Mouse (Mus musculus) midbrain, embryonic 12.5 days (tissue): ENCODE results near the gene Spata25. TPM values are rescaled to one million over a fixed set of nuclear protein-coding genes. Genes with fewer than 3 reads are reported as not detected.

Experiments
- ATAC-seq: fragments of 200-750 bp; cut with Nextera tagmentation; 2 replicates; pipeline ENCODE4 v1.8.0; 2017; ENCODE audit warnings: low read depth, moderate TSS enrichment, moderate library complexity; ENCODE audit not compliant: low FRiP score
- H3K27ac ChIP-seq: fragments of 300-500 bp; sonication (generic); replicated peaks from 2 replicates; pipeline ENCODE4 v1.5.1; 2016; ENCODE audit warnings: mild to moderate bottlenecking
- H3K27me3 ChIP-seq: fragments of 300-500 bp; sonication (generic); 2 replicates; pipeline ENCODE4 v1.6.1; 2016; ENCODE audit warnings: mild to moderate bottlenecking
- H3K36me3 ChIP-seq: fragments of 300-500 bp; sonication (generic); 2 replicates; pipeline ENCODE4 v1.6.1; 2016
- H3K4me1 ChIP-seq: fragments of 300-500 bp; sonication (generic); 2 replicates; pipeline ENCODE4 v1.6.1; 2016
- H3K4me2 ChIP-seq: fragments of 300-500 bp; sonication (generic); replicated peaks from 2 replicates; pipeline ENCODE4 v1.6.1; 2016; ENCODE audit warnings: mild to moderate bottlenecking, moderate library complexity
- H3K4me3 ChIP-seq: fragments of 300-500 bp; sonication (generic); 2 replicates; pipeline ENCODE4 v1.5.1; 2016; ENCODE audit warnings: mild to moderate bottlenecking
- H3K9ac ChIP-seq: fragments of 300-500 bp; sonication (generic); replicated peaks from 2 replicates; pipeline ENCODE4 v1.6.1; 2016; ENCODE audit warnings: mild to moderate bottlenecking, moderate library complexity
- H3K9me3 ChIP-seq: fragments of 300-500 bp; sonication (generic); 2 replicates; pipeline ENCODE4 v1.6.1; 2016; ENCODE audit warnings: mild to moderate bottlenecking
- WGBS: fragments of 180-500 bp; shearing (Covaris S2); methylation state at CpG from one replicate; pipeline ENCODE4 v1.1.7; 2016; 5-methylcytosine and 5-hydroxymethylcytosine counted together
- polyA plus RNA-seq: library from polyadenylated mRNA; unstranded; fragments of >200 nt; fragmentation: Nextera tagmentation; extraction: Ambion mirVana; gene quantifications from 2 replicates; pipeline ENCODE4 v1.2.1, GENCODE M21; 2016

Gene Spata25
- polyA plus RNA-seq, 1 experiment from 2014 or later: 0.24 TPM

DNA sequence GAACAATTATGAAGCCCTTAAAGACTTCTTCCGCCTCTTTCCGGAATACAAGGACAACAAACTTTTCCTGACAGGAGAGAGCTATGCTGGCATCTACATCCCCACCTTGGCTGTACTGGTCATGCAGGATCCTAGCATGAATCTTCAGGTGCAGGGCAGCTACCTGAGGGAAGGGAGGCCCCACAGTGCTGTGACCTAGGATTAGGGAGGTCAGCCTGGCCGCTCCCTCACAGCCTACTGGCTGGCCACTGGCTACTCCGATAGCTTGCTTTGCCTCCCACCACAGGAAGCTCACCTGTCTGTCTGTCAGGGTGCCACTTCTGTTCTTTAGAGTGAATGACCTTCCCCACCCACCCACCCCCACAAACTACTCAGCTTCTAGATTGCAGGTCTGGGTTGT lies 6.8 kb upstream of the Spata25 start:
- 96% methylated on average over 4 of the region's 4 CpGs for WGBS

DNA sequence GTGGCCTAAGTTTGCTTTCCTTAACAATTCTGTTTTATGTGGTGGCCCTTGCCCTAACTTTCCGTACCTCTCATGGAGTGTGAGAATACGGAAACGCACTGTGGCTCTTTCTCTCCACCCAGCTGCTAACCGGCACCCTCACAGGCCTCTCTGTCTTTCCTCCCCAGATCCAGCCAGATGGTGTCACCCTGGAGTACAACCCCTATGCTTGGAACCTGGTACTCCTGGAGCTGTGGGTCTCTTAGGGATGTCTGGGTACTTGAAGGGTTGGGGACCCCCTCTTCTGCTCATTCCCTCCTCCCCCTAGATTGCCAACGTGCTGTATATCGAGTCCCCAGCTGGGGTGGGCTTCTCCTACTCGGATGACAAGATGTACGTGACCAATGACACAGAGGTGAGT lies 6.2 kb upstream of the Spata25 start:
- Histone ChIP-seq H3K27ac (no peak overlapping the region), H3K36me3 (peaks cover 25% of the 10 kb centered on the region), H3K27me3 (no peaks in the 10 kb centered on the region), H3K9me3 (no peaks in the 10 kb centered on the region), H3K4me1 (peaks cover 19% of the 10 kb centered on the region), H3K4me2 (peak overlapping the region; percentile 100), H3K4me3 (peak overlapping the region; percentile 76), H3K9ac (peak overlapping the region; percentile 83)
- no peak; the same call in 1 of the 2 replicates for ATAC-seq
- 46% methylated on average over 8 of the region's 8 CpGs for WGBS

More for the DNA sequence above, 6.8 kb upstream of the Spata25 start:
- ATAC-seq: no peak
- Histone ChIP-seq H3K4me2 (0 out of 2 replicates have a peak overlapping the region, but pooled peaks have one; percentile 100), H3K4me3 (no peak overlapping the region; the same call in 1 of the 2 replicates), H3K36me3 (peaks cover 31% of the 10 kb centered on the region), H3K9ac (no peak overlapping the region), H3K27ac (no peak overlapping the region), H3K4me1 (peaks cover 19% of the 10 kb centered on the region), H3K27me3 (no peaks in the 10 kb centered on the region), H3K9me3 (no peaks in the 10 kb centered on the region)

DNA sequence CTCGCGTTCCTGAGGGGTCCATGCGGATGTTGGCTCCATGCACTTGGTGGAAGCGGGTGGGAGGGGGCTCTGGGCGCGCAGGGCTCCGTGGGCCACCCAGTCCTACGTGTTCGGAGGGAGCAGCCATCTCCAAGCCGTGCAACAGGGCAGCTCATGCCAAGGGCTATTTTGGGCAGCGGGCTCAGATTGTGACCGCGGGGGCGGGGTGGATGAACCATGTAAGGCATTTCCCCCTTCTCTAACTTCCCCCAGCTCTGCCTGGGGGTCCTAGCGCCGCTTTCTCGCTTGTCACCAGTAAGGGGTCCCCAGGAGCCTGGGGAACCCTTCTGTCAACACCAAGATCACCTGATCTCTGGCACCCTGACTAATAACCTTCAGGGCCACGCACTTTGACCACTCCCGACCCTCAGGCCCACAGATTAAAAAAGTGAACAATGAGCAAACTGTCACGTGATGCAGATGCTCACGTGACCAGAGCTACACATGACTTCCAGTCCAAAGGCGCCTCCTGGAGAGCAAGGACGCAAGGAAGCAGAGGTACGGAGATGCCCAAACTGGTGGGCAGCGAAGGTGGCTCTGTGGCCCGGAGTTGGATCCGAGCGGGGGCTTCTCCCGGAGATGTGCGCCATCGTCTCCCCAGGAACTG lies 5.1 kb upstream of the Spata25 start, which contains the start of gene Neurl2:
TSS of gene Neurl2 (minus strand) at position 143 of the 646 bp plus-strand sequence.
- H3K4me3 ChIP-seq: peak within 1 kb of the TSS; percentile 76
- peak within 1 kb of the TSS; percentile 70 for H3K27ac ChIP-seq
- H3K4me2 ChIP-seq: peak within 1 kb of the TSS; percentile 100
- peaks cover 14% of the 10 kb centered on the region for H3K36me3 ChIP-seq
- peak; percentile 71 for ATAC-seq
- H3K4me1 ChIP-seq: peaks cover 19% of the 10 kb centered on the region
- under 1% methylated on average over 31 of the region's 31 CpGs for WGBS
- H3K27me3 ChIP-seq: no peaks in the 10 kb centered on the region
- no peaks in the 10 kb centered on the region for H3K9me3 ChIP-seq
- peak within 1 kb of the TSS; percentile 83 for H3K9ac ChIP-seq

DNA sequence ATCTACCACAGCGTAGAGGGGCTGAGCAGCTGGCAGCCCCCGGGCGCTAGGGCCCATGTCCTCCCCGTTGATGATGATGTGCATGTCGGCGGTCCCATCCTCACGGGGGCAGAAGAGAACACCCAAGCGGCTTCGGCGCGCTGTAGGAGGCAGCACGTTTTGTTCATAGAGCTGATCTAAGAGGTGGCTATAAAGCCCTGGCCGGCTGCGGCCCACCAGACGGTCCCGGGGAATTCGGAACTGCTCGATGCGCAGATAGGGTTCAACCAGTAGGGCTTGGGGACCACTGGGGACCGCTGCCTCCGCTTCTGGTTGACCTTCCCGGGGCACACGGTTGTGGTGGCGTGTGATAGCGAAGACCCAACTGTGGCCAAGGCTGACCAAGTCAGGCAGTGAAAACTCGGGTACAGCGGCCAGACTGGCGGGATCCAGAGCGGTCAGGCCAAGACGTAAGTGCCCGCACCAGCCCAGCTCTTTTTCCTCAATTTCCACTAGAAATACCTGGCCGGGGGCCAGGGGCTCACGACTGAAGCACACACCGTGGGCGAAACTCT lies 4.5 kb upstream of the Spata25 start, which contains the start of gene Ctsa:
TSS of gene Ctsa (plus strand) at position 126 of the 554 bp plus-strand sequence.
- Histone ChIP-seq H3K36me3 (peaks cover 14% of the 10 kb centered on the region; the same call in 1 of the 2 replicates), H3K9ac (peak within 1 kb of the TSS; percentile 83), H3K4me3 (peak within 1 kb of the TSS; percentile 76), H3K4me2 (peak within 1 kb of the TSS; percentile 100), H3K27me3 (no peaks in the 10 kb centered on the region), H3K9me3 (no peaks in the 10 kb centered on the region), H3K27ac (peak within 1 kb of the TSS; percentile 70), H3K4me1 (peaks cover 19% of the 10 kb centered on the region)
- peak; percentile 67 for ATAC-seq
- WGBS: under 1% methylated on average over 35 of the region's 35 CpGs

DNA sequence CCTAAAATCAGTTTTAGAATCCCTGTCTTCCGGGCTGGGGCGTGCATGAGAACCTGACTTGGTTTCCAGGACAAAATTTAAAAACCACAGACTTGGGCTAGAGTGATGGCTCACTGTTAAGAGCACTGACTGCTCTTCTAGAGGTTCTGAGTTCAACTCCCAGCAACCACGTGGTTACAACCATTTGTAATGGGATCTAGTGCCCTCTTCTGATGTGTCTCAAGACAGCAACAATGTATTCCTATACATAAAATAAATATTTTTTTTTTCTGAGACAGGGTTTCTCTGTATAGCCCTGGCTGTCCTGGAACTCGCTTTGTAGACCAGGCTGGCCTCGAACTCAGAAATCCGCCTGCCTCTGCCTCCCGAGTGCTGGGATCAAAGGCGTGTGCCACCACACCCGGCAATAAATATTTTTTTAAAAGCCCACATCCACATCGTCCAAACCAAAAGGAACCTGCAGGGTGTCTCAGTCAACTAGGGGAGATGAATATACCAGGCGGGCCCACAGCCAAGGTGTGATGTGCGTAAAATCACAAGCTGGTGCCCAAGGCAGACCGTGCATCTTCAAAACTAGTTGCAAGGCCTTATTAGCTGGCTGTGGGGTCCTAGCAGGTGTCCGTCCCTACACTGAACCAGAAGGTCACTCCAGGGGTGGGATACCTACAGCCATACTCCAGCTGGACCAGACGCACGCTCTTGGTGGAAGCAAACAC lies 3.9 kb upstream of the Spata25 start:
- WGBS: 64% methylated on average over 16 of the region's 16 CpGs
- Histone ChIP-seq H3K4me3 (peak overlapping the region; percentile 76), H3K4me1 (peaks cover 19% of the 10 kb centered on the region), H3K4me2 (peak overlapping the region; percentile 100), H3K27me3 (no peaks in the 10 kb centered on the region), H3K9ac (peak overlapping the region; percentile 83), H3K27ac (peak overlapping the region; percentile 70), H3K9me3 (no peaks in the 10 kb centered on the region), H3K36me3 (peaks cover 14% of the 10 kb centered on the region)
- ATAC-seq: no peak

DNA sequence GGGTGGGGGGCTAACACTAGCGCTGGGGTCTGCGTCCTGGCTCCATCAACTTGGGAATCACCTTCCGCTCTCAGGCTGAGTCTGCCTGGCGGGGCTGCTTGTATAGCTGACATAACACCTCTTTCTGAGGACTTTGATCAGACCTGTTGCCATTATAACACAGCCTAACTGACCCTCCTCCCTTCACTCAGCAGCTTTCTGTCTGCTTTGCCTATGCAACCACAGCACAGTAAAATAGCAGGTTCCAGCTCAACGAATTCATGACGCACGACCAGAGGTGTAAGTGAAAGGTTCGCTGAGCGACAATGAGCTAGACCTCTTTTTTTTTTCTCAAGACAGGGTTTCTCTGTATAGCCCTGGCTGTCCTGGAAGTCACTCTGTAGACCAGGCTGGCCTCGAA lies 2.7 kb upstream of the Spata25 start:
- Histone ChIP-seq H3K9ac (no peak overlapping the region), H3K4me1 (peaks cover 19% of the 10 kb centered on the region), H3K4me2 (no peak overlapping the region), H3K27me3 (no peaks in the 10 kb centered on the region), H3K9me3 (no peaks in the 10 kb centered on the region), H3K4me3 (no peak overlapping the region), H3K36me3 (peaks cover 24% of the 10 kb centered on the region), H3K27ac (no peak overlapping the region)
- ATAC-seq: no peak
- 87% methylated on average over 10 of the region's 10 CpGs for WGBS

DNA sequence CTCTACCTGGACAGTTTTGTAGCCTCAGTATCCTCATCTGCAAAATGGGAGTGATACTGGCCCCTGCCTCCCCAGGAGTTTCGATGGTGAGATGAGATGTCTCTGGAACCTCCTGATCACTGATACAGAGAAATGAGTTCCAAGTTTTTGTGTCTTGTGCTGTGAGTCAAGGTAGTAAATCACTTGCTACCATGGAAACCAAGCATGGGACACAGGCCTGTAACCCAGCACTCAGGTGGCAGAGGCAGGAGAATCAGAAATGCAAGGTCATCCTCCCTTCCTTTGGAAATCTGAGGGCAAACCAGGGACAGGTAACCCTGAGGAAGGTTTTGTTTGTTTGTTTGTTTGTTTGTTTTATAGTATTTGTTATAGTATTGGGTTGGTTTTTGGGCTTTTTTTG lies 753 bp upstream of the Spata25 start:
- H3K9ac ChIP-seq: no peak overlapping the region
- H3K27me3 ChIP-seq: no peaks in the 10 kb centered on the region
- no peaks in the 10 kb centered on the region for H3K9me3 ChIP-seq
- H3K4me1 ChIP-seq: peaks cover 10% of the 10 kb centered on the region
- H3K4me2 ChIP-seq: no peak overlapping the region
- no peak for ATAC-seq
- 97% methylated on average over 1 of the region's 1 CpGs for WGBS
- H3K36me3 ChIP-seq: peaks cover 37% of the 10 kb centered on the region
- no peak overlapping the region for H3K4me3 ChIP-seq
- H3K27ac ChIP-seq: no peak overlapping the region

DNA sequence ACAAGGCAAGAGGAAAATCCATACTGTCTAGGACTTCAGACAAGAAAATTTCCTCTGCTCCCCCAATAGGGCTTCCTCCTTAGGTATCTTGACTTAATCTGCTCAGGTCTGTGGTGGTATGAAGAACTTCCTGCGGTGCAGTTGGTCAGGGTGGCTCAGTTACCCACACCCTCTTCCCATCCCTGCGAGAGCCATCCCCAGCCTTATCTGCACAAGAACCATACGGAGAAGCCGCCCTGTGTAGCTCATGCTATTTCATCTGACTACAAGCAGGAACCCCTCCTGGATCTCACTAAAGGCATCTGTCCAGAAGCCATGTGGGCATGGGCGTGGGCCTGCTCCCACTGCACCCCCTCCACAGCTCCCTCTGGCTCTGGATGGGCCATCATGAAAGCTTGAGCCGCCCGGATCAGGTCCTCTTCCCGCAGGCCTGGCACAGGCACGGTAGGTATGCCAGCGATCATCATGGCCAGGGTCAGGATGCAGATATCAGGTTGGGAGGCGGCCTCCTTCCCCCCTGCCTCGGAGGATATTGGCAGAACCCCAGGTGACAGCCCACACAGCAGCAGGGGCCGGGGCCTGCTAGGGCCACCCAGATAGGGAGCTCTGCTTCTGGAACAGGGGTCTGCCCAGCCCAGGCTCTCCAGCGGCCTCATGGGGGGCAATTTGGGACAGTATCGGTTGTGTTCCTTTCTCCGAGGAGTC lies 1.0 kb downstream of the Spata25 start:
- H3K27ac ChIP-seq: no peak overlapping the region
- H3K9me3 ChIP-seq: no peaks in the 10 kb centered on the region
- WGBS: 91% methylated on average over 16 of the region's 16 CpGs
- peaks cover 11% of the 10 kb centered on the region for H3K4me1 ChIP-seq
- no peaks in the 10 kb centered on the region for H3K27me3 ChIP-seq
- no peak overlapping the region for H3K4me2 ChIP-seq
- no peak overlapping the region for H3K9ac ChIP-seq
- H3K36me3 ChIP-seq: peaks cover 37% of the 10 kb centered on the region
- no peak overlapping the region for H3K4me3 ChIP-seq
- ATAC-seq: no peak

DNA sequence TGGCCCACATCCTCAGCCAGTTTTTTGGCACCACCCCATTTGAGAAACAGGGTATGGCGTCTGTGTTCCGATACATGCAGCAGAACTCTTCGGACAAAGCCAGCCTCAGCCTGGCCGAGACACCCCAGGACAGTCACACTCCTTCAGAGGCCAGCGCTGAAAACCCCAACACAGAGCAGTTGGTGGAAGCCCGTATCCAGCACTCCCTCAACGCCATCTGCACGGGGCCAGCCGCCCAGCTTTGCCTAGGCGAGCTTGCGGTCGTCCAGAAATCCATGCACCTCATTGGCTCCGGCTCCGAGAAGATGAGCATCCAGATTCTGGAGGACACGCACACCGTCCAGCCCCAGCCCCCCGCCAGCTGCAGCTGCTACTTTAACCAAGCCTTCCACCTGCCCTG lies 2.8 kb downstream of the Spata25 start:
- WGBS: 94% methylated on average over 17 of the region's 17 CpGs
- no peak for ATAC-seq
- H3K4me3 ChIP-seq: no peak overlapping the region
- no peaks in the 10 kb centered on the region for H3K27me3 ChIP-seq
- H3K4me1 ChIP-seq: peaks cover 15% of the 10 kb centered on the region
- H3K9me3 ChIP-seq: no peaks in the 10 kb centered on the region
- peaks cover 47% of the 10 kb centered on the region for H3K36me3 ChIP-seq
- no peak overlapping the region for H3K4me2 ChIP-seq
- H3K9ac ChIP-seq: no peak overlapping the region
- no peak overlapping the region for H3K27ac ChIP-seq

DNA sequence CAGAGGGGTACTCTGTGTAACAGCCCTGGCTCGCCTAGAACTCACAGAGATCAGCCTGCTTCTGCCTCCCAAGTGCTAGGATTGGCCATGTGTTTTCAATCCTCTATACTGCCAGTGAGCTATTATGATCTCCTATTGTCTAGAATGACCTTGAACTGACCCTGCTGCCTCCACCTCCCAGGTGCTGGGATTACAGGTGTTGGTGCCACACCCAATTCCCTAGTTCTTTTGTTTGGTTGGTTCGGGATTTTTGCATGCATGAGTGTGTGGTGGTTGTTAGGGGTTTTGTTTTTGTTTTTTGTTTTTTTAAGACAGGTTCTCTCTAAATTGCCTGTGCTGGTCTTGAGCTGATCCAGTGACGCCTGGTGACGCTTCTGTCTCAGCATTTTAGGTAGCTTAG lies 4.4 kb downstream of the Spata25 start:
- Histone ChIP-seq H3K9me3 (no peaks in the 10 kb centered on the region), H3K9ac (no peak overlapping the region), H3K27me3 (no peaks in the 10 kb centered on the region), H3K36me3 (peaks cover 56% of the 10 kb centered on the region), H3K4me1 (peaks cover 15% of the 10 kb centered on the region), H3K4me3 (no peak overlapping the region), H3K4me2 (peak overlapping the region; percentile 54), H3K27ac (no peak overlapping the region)
- WGBS: 94% methylated on average over 4 of the region's 4 CpGs
- no peak for ATAC-seq

DNA sequence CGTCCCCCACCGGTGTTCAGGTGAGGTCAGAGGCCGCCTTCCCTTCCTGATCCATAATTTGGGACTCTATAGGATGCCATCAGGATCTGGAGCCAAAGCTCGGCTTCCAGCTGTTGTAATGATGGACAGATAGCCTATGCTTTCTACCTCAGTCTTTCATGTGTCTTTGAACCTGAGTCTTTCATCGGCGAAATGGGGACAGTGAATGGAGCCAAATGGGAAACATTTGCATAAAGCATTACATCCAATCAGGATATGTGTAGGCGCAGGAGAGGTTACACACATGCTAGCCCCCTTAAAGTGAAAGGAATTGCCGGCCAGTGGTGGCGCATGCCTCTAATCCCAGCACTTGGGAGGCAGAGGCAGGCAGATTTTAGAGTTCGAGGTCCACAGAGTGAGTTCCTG lies 5.2 kb downstream of the Spata25 start:
- peak; percentile 72 for ATAC-seq
- H3K4me1 ChIP-seq: peaks cover 15% of the 10 kb centered on the region
- H3K27me3 ChIP-seq: no peaks in the 10 kb centered on the region
- WGBS: 3% methylated on average over 10 of the region's 10 CpGs
- peak overlapping the region; percentile 82 for H3K27ac ChIP-seq
- H3K9me3 ChIP-seq: no peaks in the 10 kb centered on the region
- peak overlapping the region; percentile 68 for H3K9ac ChIP-seq
- peak overlapping the region; percentile 61 for H3K4me3 ChIP-seq
- H3K4me2 ChIP-seq: peak overlapping the region; percentile 54
- H3K36me3 ChIP-seq: peaks cover 54% of the 10 kb centered on the region
